Mouse (Mus musculus): ENCODE measurements around the gene Piga. TPM values are rescaled to one million over a fixed set of nuclear protein-coding genes. Genes with fewer than 3 reads are reported as not detected.
A peak's percentile ranks its signal among the peaks of the same experiment; 100 is the strongest.

Gene Piga
- total RNA-seq, 2 experiments from 2014 or later: 5.3 to 6.0 TPM

- no peak for DNase-seq (ENCODE audit: low spot score in 2 of 2)
These were observed 12.0 kb downstream of the Piga start for GRCm38 (mm10) chrX:164431541-164431940.

- DNase-seq (ENCODE audit: low spot score in 2 of 2): no peak
These were observed 13.1 kb downstream of the Piga start for GRCm38 (mm10) chrX:164432682-164433081.

- DNase-seq (ENCODE audit: low spot score in 2 of 2): no peak
These were observed 17.1 kb downstream of the Piga start, which contains the start of gene Asb11 for GRCm38 (mm10) chrX:164436709-164437108. Gene Asb11, plus strand, starts transcription at chrX:164436994.

- DNase-seq (ENCODE audit: low spot score in 2 of 2): no peak
These were observed 19.9 kb downstream of the Piga start for GRCm38 (mm10) chrX:164439462-164439861.

- no peak for DNase-seq (ENCODE audit: low spot score in 2 of 2)
These were observed 20.6 kb downstream of the Piga start for GRCm38 (mm10) chrX:164440140-164440539.

DNA sequence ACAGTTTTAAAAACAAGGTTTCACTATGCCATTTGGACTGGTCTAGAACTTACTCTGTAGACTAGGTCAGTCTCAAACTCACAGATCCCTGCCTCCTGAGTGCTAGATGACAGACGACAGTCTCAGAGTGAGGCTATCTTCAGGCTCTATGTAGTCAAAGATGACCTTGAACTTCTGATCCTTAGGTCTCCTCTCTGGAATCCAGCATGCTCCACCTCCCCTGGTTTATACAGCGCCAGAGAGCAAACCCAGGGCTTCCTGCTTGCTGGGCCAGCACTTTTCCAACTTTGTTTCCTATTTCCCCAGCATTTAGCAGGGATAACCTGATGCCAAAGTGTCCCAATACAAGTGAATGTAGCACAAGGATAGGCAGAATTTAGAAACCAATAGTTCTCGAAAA lies 21.1 kb downstream of the Piga start:
- no peak for DNase-seq (ENCODE audit: low spot score in 2 of 2)

GRCm38 (mm10) chrX:164441306-164441705 lies 21.7 kb downstream of the Piga start:
- no peak for DNase-seq (ENCODE audit: low spot score in 2 of 2)

GRCm38 (mm10) chrX:164445601-164446000 lies 26.0 kb downstream of the Piga start:
- DNase-seq (ENCODE audit: low spot score in 2 of 2): no peak

- DNase-seq (ENCODE audit: low spot score in 2 of 2): no peak
These were observed 26.5 kb downstream of the Piga start for GRCm38 (mm10) chrX:164446106-164446551.

- no peak for DNase-seq (ENCODE audit: low spot score in 2 of 2)
These were observed 27.5 kb downstream of the Piga start for GRCm38 (mm10) chrX:164446835-164447681.

DNA sequence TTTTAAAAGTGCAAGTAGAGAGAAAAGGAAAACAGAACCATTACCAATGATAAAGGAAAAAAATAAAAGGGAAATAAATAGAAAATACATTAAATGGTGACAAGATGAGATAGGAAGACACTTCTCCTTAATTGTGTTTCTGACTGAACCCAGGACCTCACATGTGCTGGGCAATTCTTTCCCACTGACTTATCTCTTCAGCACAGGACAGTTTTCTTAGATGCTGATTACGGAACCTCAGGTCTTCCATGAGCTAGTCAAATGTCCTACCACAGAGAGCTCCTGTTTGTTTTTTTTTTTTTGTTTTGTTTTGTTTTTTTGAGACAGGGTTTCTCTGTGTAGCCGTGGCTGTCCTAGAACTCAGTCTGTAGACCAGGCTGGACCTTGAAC lies 28.1 kb downstream of the Piga start:
- DNase-seq (ENCODE audit: low spot score in 2 of 2): no peak

DNA sequence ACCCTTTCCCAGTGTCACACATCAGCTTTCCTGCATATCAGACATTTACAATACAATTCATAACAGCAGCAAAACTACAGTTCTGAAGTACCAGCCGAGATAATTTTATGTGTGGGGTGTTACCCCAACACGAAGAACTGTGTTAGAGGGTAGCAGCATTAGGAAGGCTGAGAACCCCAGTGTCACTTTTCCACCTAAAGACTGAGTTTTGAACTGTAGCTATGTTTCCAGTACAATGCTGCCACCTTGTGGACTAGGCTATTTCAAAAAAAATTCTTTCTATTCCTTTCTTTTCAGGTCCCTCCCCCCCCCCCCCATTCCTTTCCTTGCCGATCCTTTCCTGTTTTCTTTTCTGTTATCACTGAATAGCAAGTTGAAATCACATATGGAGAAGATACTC lies 29.6 kb downstream of the Piga start:
- peak; percentile 17 to 37 for DNase-seq (ENCODE audit: low spot score in 2 of 2)

- no peak for DNase-seq (ENCODE audit: low spot score in 2 of 2)
These were observed 39.8 kb downstream of the Piga start for GRCm38 (mm10) chrX:164459205-164459878.

Other genes with a start within 250 kb of the Piga start
- gene Bmx, start 161.6 kb upstream of the Piga start, total RNA-seq (2021): 1 to 10 TPM in 1 of 2 experiments, under 1 TPM in 1; 0.80 to 1.1 TPM
- gene Pir, start 150.4 kb upstream of the Piga start, total RNA-seq (2021): 1 to 10 TPM; 3.9 to 4.4 TPM
- 1 to 10 TPM; 2.2 to 2.8 TPM for gene Vegfd, start 46.4 kb upstream of the Piga start, total RNA-seq (2021)
- gene Asb11, start 17.2 kb downstream of the Piga start, total RNA-seq (2021): under 1 TPM; 0.30 to 0.47 TPM
- gene Asb9, start 86.5 kb downstream of the Piga start, total RNA-seq (2021): not detected

All from layer of hippocampus, postnatal 10 days (tissue).